Mouse (Mus musculus) neural tube, embryonic 12.5 days (tissue): ENCODE results near the gene Gm4450. TPM values are rescaled to one million over a fixed set of nuclear protein-coding genes. Genes with fewer than 3 reads are reported as not detected.
A peak's percentile ranks its signal among the peaks of the same experiment; 100 is the strongest.

ENCODE experiments used
- ATAC-seq: fragments of 200-750 bp; cut with Nextera tagmentation; 2 replicates; pipeline ENCODE4 v1.8.0; 2017; ENCODE audit warnings: low read depth, mild to moderate bottlenecking, moderate TSS enrichment, moderate library complexity; ENCODE audit not compliant: low FRiP score
- H3K27ac ChIP-seq: fragments of 300-500 bp; sonication (generic); 2 replicates; pipeline ENCODE4 v1.5.1; 2016
- H3K27me3 ChIP-seq: fragments of 300-500 bp; sonication (generic); replicated peaks from 2 replicates; pipeline ENCODE4 v1.6.1; 2016; ENCODE audit warnings: mild to moderate bottlenecking
- H3K36me3 ChIP-seq: fragments of 300-500 bp; sonication (generic); 2 replicates; pipeline ENCODE4 v1.6.1; 2016; ENCODE audit warnings: mild to moderate bottlenecking
- H3K4me1 ChIP-seq: fragments of 300-500 bp; sonication (generic); 2 replicates; pipeline ENCODE4 v1.6.1; 2016
- H3K4me2 ChIP-seq: fragments of 300-500 bp; sonication (generic); replicated peaks from 2 replicates; pipeline ENCODE4 v1.6.1; 2016; ENCODE audit warnings: mild to moderate bottlenecking
- H3K4me3 ChIP-seq: fragments of 300-500 bp; sonication (generic); 2 replicates; pipeline ENCODE4 v1.5.1; 2016
- H3K9ac ChIP-seq: fragments of 300-500 bp; sonication (generic); 2 replicates; pipeline ENCODE4 v1.6.1; 2016; ENCODE audit warnings: mild to moderate bottlenecking
- H3K9me3 ChIP-seq: fragments of 300-500 bp; sonication (generic); 2 replicates; pipeline ENCODE4 v1.6.1; 2016; ENCODE audit warnings: mild to moderate bottlenecking
- WGBS: fragments of 180-500 bp; shearing (Covaris S2); methylation state at CpG from one replicate; pipeline ENCODE4 v1.1.7; 2016; 5-methylcytosine and 5-hydroxymethylcytosine counted together
- polyA plus RNA-seq: library from polyadenylated mRNA; unstranded; fragments of >200 nt; fragmentation: Nextera tagmentation; extraction: Ambion mirVana; gene quantifications from 2 replicates; pipeline ENCODE4 v1.2.1, GENCODE M21; 2016

Gm4450 gene
- polyA plus RNA-seq, 1 experiment from 2014 or later: not detected

- H3K27me3 ChIP-seq: peaks cover 2% of the 10 kb centered on the region; the same call in 1 of the 2 replicates
- ATAC-seq: peak; percentile 92
- H3K4me2 ChIP-seq: no peak overlapping the region
- no peaks in the 10 kb centered on the region for H3K9me3 ChIP-seq
- no peak overlapping the region for H3K4me3 ChIP-seq
- no peak overlapping the region for H3K9ac ChIP-seq
- 0% methylated on average over 1 of the region's 1 CpGs for WGBS
- peaks cover 6% of the 10 kb centered on the region; the same call in 1 of the 2 replicates for H3K4me1 ChIP-seq
- H3K27ac ChIP-seq: no peak overlapping the region
- no peaks in the 10 kb centered on the region for H3K36me3 ChIP-seq
These were observed 22.7 kb downstream of the Gm4450 start for GRCm38 (mm10) chr3:98434088-98434816.

GRCm38 (mm10) chr3:98428928-98429525 lies 27.9 kb downstream of the Gm4450 start:
- H3K9ac ChIP-seq: no peak overlapping the region
- H3K4me2 ChIP-seq: peak overlapping the region; percentile 95
- ATAC-seq: no peak
- peaks cover 25% of the 10 kb centered on the region for H3K4me1 ChIP-seq
- no peaks in the 10 kb centered on the region for H3K9me3 ChIP-seq
- WGBS: 20% methylated on average over 8 of the region's 8 CpGs
- H3K27ac ChIP-seq: no peak overlapping the region
- H3K4me3 ChIP-seq: no peak overlapping the region
- H3K36me3 ChIP-seq: peaks cover 7% of the 10 kb centered on the region; the same call in 1 of the 2 replicates
- peaks cover 31% of the 10 kb centered on the region for H3K27me3 ChIP-seq

GRCm38 (mm10) chr3:98428449-98428775 lies 28.5 kb downstream of the Gm4450 start:
- no peak; the same call in 1 of the 2 replicates for ATAC-seq
- 3% methylated on average over 17 of the region's 17 CpGs for WGBS
- no peak overlapping the region for H3K27ac ChIP-seq

GRCm38 (mm10) chr3:98427600-98428448 lies 29.1 kb downstream of the Gm4450 start:
- Histone ChIP-seq H3K4me2 (peak overlapping the region; percentile 95), H3K9ac (peak overlapping the region; percentile 49), H3K27ac (no peak overlapping the region), H3K4me1 (peaks cover 25% of the 10 kb centered on the region), H3K36me3 (peaks cover 7% of the 10 kb centered on the region; the same call in 1 of the 2 replicates), H3K4me3 (peak overlapping the region; percentile 52), H3K9me3 (no peaks in the 10 kb centered on the region), H3K27me3 (peaks cover 31% of the 10 kb centered on the region)
- ATAC-seq: peak; percentile 93
- under 1% methylated on average over 110 of the region's 110 CpGs for WGBS

More at GRCm38 (mm10) chr3:98428449-98428775, 28.5 kb downstream of the Gm4450 start:
- H3K4me2 ChIP-seq: peak overlapping the region; percentile 95
- H3K27me3 ChIP-seq: peaks cover 31% of the 10 kb centered on the region
- H3K4me1 ChIP-seq: peaks cover 25% of the 10 kb centered on the region
- H3K4me3 ChIP-seq: peak overlapping the region; percentile 52
- H3K9ac ChIP-seq: peak overlapping the region; percentile 49
- no peaks in the 10 kb centered on the region for H3K9me3 ChIP-seq
- peaks cover 7% of the 10 kb centered on the region; the same call in 1 of the 2 replicates for H3K36me3 ChIP-seq

GRCm38 (mm10) chr3:98427260-98427599 lies 29.7 kb downstream of the Gm4450 start:
- Histone ChIP-seq H3K9me3 (no peaks in the 10 kb centered on the region), H3K27me3 (peaks cover 31% of the 10 kb centered on the region), H3K4me3 (peak overlapping the region; percentile 52), H3K4me1 (peaks cover 25% of the 10 kb centered on the region), H3K9ac (0 out of 2 replicates have a peak overlapping the region, but pooled peaks have one; percentile 39), H3K27ac (no peak overlapping the region), H3K36me3 (peaks cover 7% of the 10 kb centered on the region), H3K4me2 (peak overlapping the region; percentile 95)
- ATAC-seq: no peak
- 2% methylated on average over 23 of the region's 23 CpGs for WGBS

- Histone ChIP-seq H3K4me2 (peak overlapping the region; percentile 95), H3K4me1 (peaks cover 25% of the 10 kb centered on the region), H3K4me3 (peak overlapping the region; percentile 52; the same call in 1 of the 2 replicates), H3K27ac (no peak overlapping the region), H3K9ac (no peak overlapping the region), H3K36me3 (peaks cover 7% of the 10 kb centered on the region), H3K27me3 (peaks cover 31% of the 10 kb centered on the region), H3K9me3 (no peaks in the 10 kb centered on the region)
- WGBS: 45% methylated on average over 5 of the region's 5 CpGs
- peak; percentile 3; the same call in 1 of the 2 replicates for ATAC-seq
These were observed 30.2 kb downstream of the Gm4450 start for GRCm38 (mm10) chr3:98426749-98427148.

GRCm38 (mm10) chr3:98422926-98423325 lies 34.0 kb downstream of the Gm4450 start:
- Histone ChIP-seq H3K4me2 (no peak overlapping the region), H3K27me3 (peaks cover 16% of the 10 kb centered on the region), H3K4me1 (peaks cover 15% of the 10 kb centered on the region), H3K4me3 (no peak overlapping the region), H3K9me3 (no peaks in the 10 kb centered on the region), H3K36me3 (peaks cover 7% of the 10 kb centered on the region), H3K9ac (no peak overlapping the region), H3K27ac (no peak overlapping the region)
- WGBS: 90% methylated on average over 4 of the region's 4 CpGs
- no peak for ATAC-seq

- Histone ChIP-seq H3K4me2 (no peak overlapping the region), H3K9ac (no peak overlapping the region), H3K4me1 (peaks cover 8% of the 10 kb centered on the region), H3K36me3 (no peaks in the 10 kb centered on the region; the same call in 1 of the 2 replicates), H3K9me3 (no peaks in the 10 kb centered on the region), H3K27ac (no peak overlapping the region), H3K27me3 (no peaks in the 10 kb centered on the region), H3K4me3 (no peak overlapping the region)
- 16% methylated on average over 4 of the region's 4 CpGs for WGBS
- no peak for ATAC-seq
These were observed 37.2 kb downstream of the Gm4450 start for GRCm38 (mm10) chr3:98419786-98420070.

GRCm38 (mm10) chr3:98418991-98419785 lies 37.7 kb downstream of the Gm4450 start:
- Histone ChIP-seq H3K4me3 (no peak overlapping the region), H3K9ac (no peak overlapping the region), H3K4me2 (no peak overlapping the region), H3K4me1 (peaks cover 8% of the 10 kb centered on the region), H3K27me3 (no peaks in the 10 kb centered on the region), H3K36me3 (no peaks in the 10 kb centered on the region; the same call in 1 of the 2 replicates), H3K9me3 (no peaks in the 10 kb centered on the region), H3K27ac (no peak overlapping the region)
- WGBS: 47% methylated on average over 6 of the region's 6 CpGs
- ATAC-seq: no peak

- WGBS: 78% methylated on average over 4 of the region's 4 CpGs
- Histone ChIP-seq H3K27me3 (no peaks in the 10 kb centered on the region), H3K9ac (no peak overlapping the region), H3K4me3 (no peak overlapping the region), H3K27ac (no peak overlapping the region), H3K9me3 (no peaks in the 10 kb centered on the region), H3K4me1 (peaks cover 8% of the 10 kb centered on the region), H3K4me2 (no peak overlapping the region), H3K36me3 (no peaks in the 10 kb centered on the region; the same call in 1 of the 2 replicates)
- no peak for ATAC-seq
These were observed 39.6 kb downstream of the Gm4450 start for GRCm38 (mm10) chr3:98417328-98417727.

- Histone ChIP-seq H3K4me2 (no peak overlapping the region), H3K4me1 (peaks cover 8% of the 10 kb centered on the region), H3K9me3 (no peaks in the 10 kb centered on the region), H3K9ac (no peak overlapping the region), H3K27me3 (no peaks in the 10 kb centered on the region), H3K27ac (no peak overlapping the region), H3K36me3 (no peaks in the 10 kb centered on the region; the same call in 1 of the 2 replicates), H3K4me3 (no peak overlapping the region)
- WGBS: 84% methylated on average over 5 of the region's 5 CpGs
- no peak for ATAC-seq
These were observed 40.3 kb downstream of the Gm4450 start for GRCm38 (mm10) chr3:98416426-98417250.
